Mouse (Mus musculus): ENCODE data around the gene Cpm. TPM values are rescaled to one million over a fixed set of nuclear protein-coding genes. Genes with fewer than 3 reads are reported as not detected.

The Cpm gene
- polyA plus RNA-seq, 1 experiment from 2014 or later: 3.7 TPM

- ATAC-seq (ENCODE audit: low FRiP score, low read depth): no peak
- Histone ChIP-seq H3K4me3 (no peak overlapping the region), H3K4me1 (no peaks in the 10 kb centered on the region), H3K4me2 (replicated peaks) (no peak overlapping the region), H3K9me3 (no peaks in the 10 kb centered on the region), H3K36me3 (no peaks in the 10 kb centered on the region), H3K9ac (replicated peaks) (no peak overlapping the region), H3K27ac (replicated peaks) (no peak overlapping the region), H3K27me3 (no peaks in the 10 kb centered on the region)
- WGBS: 89% methylated on average over 27 of the region's 27 CpGs
These were observed 10.0 kb upstream of the Cpm start for GRCm38 (mm10) chr10:117619041-117619861.

DNA sequence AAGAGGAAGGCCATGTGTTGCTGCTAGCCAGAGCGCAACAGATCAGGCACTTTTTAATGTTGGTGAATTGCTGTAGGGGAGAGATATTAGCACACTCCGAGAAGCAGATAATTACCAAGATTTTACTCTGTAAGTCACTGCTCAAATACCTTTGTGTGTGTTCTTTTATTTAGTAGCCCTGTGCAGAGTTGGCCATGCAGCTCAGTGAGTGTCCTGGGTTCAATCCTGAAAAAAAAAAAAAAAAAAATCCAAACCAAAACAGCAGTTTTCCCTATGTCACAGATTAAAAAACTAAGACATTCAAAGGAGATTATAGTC, 9.5 kb upstream of the Cpm start:
- Histone ChIP-seq H3K4me3 (no peak overlapping the region), H3K4me2 (replicated peaks) (no peak overlapping the region), H3K4me1 (no peaks in the 10 kb centered on the region), H3K27me3 (no peaks in the 10 kb centered on the region), H3K36me3 (no peaks in the 10 kb centered on the region), H3K27ac (replicated peaks) (no peak overlapping the region), H3K9ac (replicated peaks) (no peak overlapping the region), H3K9me3 (no peaks in the 10 kb centered on the region)
- WGBS: 85% methylated on average over 2 of the region's 2 CpGs
- ATAC-seq (ENCODE audit: low FRiP score, low read depth): no peak

DNA sequence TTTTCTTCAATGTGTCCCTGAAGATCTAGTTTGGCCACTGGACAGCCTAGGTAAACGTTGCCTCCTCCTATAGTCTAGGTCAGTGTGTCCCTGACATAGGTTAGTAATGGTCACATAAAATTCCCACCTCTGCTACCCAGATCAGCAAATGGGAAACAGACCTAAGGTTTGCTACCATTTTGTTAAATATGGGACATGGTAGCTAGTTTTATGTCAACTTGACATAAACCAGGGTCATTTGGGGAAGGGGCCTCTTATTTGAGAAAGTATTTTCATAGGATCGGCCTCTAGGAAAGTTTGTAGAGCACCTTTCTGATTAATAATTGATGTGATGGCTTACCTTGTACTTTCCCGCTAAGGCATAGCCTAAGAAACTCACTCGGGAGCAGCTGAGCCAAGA, 8.8 kb upstream of the Cpm start:
- Histone ChIP-seq H3K9me3 (no peaks in the 10 kb centered on the region), H3K4me3 (no peak overlapping the region), H3K9ac (replicated peaks) (no peak overlapping the region), H3K4me2 (replicated peaks) (no peak overlapping the region), H3K4me1 (no peaks in the 10 kb centered on the region), H3K27me3 (0 out of 2 replicates have a peak, but pooled peaks cover 3% of the 10 kb centered on the region), H3K27ac (replicated peaks) (no peak overlapping the region), H3K36me3 (no peaks in the 10 kb centered on the region)
- WGBS: 94% methylated on average over 4 of the region's 4 CpGs
- no peak for ATAC-seq (ENCODE audit: low FRiP score, low read depth)

- no peaks in the 10 kb centered on the region for H3K9me3 ChIP-seq
- WGBS: 83% methylated on average over 3 of the region's 3 CpGs
These were observed 8.3 kb upstream of the Cpm start for GRCm38 (mm10) chr10:117620934-117621501.

DNA sequence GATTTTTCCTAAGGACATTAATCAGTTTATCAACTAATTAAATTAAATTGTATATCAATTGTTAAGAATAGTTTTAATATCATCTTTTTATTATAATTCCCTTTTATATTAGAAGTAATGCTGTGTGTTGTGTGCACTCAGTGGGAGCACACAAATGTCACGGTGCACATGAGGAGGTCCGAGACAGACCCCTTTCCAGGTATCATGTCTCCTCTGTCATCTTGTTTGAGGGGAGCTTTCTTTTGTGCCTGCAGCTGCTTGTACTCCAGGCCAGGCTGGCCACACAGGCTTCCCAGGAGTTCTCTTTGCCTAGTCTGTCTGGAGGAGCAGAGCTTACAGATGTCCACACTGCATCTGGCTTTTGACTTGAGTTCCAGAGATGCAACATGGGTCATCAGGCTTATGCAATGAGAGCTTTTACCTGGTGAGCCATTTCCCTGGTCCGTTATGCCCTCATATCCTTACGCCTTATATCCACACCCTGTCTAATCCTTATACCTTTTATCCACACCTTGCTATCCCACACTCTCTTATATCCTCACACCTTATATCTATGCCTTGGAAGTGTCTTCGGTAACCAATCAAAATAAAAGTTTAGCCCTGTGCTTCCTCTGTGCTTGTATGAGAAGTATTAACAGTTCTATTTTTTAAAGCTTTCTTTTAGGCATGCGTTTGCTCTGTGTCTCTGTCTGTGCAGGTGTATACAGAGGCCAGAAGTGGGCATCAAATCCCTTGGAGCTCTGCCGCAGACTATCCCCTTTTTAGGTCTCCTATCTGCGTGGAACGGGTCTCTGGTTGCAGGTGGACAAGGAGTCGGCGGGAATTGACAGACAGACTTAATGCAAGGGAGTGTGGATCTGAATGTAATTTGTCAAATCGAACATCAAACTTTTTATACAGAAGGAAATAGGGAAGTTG, 7.4 kb upstream of the Cpm start:
- Histone ChIP-seq H3K4me1 (no peaks in the 10 kb centered on the region), H3K27me3 (peaks cover 8% of the 10 kb centered on the region), H3K27ac (replicated peaks) (no peak overlapping the region), H3K36me3 (no peaks in the 10 kb centered on the region), H3K9me3 (no peaks in the 10 kb centered on the region), H3K4me3 (no peak overlapping the region), H3K4me2 (replicated peaks) (no peak overlapping the region), H3K9ac (replicated peaks) (no peak overlapping the region)
- WGBS: 94% methylated on average over 12 of the region's 12 CpGs
- ATAC-seq (ENCODE audit: low FRiP score, low read depth): no peak

More at GRCm38 (mm10) chr10:117620934-117621501, 8.3 kb upstream of the Cpm start:
- no peak overlapping the region for H3K4me2 ChIP-seq (replicated peaks)
- peaks cover 3% of the 10 kb centered on the region; the same call in 1 of the 2 replicates for H3K27me3 ChIP-seq
- H3K9ac ChIP-seq (replicated peaks): no peak overlapping the region
- no peak for ATAC-seq (ENCODE audit: low FRiP score, low read depth)
- no peaks in the 10 kb centered on the region for H3K36me3 ChIP-seq
- no peak overlapping the region for H3K4me3 ChIP-seq
- H3K4me1 ChIP-seq: no peaks in the 10 kb centered on the region
- no peak overlapping the region for H3K27ac ChIP-seq (replicated peaks)

DNA sequence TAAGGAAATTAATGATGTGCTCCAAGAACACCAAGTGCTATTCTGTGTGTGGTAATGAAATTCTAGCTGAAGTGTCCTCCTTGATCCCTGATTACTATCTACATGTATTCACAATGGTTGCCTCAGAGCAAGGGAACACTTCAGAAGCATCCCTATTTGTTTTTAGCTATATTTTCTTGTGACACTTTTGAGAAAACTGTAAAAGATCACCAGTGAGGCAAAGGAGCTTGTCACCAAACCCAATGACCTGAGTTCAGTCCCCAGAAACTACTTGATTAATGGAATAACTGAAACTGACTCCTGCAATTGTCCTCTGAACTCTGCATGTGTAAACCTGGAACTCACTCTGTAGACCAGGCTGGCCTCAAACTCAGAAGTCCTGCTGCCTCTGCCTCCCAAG, 5.9 kb upstream of the Cpm start:
- no peak for ATAC-seq (ENCODE audit: low FRiP score, low read depth)
- Histone ChIP-seq H3K4me3 (no peak overlapping the region), H3K27me3 (peaks cover 23% of the 10 kb centered on the region), H3K4me2 (replicated peaks) (no peak overlapping the region), H3K27ac (replicated peaks) (no peak overlapping the region), H3K4me1 (no peaks in the 10 kb centered on the region), H3K36me3 (no peaks in the 10 kb centered on the region), H3K9me3 (no peaks in the 10 kb centered on the region), H3K9ac (replicated peaks) (no peak overlapping the region)

DNA sequence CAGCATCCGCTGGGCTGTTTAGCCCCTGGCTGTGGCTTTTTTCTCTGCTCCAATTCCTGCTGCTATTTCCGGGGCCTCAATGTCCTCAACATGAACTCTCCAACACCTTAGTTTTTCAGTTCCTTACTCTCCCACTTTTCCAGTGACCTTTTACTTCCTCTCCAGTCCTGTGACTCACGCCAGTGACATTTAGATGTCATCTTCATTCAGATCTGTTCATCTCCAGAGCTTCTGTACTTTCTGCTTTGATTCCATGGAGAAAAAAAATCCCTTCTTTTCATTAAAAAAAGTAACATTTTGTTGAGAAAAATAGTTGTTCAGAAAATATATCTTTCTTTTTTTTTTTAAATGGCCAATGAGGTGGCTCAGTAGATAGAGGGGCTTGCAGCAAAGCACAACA, 5.1 kb upstream of the Cpm start:
- Histone ChIP-seq H3K4me2 (replicated peaks) (no peak overlapping the region), H3K9ac (replicated peaks) (no peak overlapping the region), H3K9me3 (no peaks in the 10 kb centered on the region), H3K4me1 (peaks cover 5% of the 10 kb centered on the region; the same call in 1 of the 2 replicates), H3K27me3 (peaks cover 31% of the 10 kb centered on the region), H3K36me3 (no peaks in the 10 kb centered on the region), H3K4me3 (no peak overlapping the region), H3K27ac (replicated peaks) (no peak overlapping the region)
- ATAC-seq (ENCODE audit: low FRiP score, low read depth): no peak
- WGBS: 71% methylated on average over 2 of the region's 3 CpGs

DNA sequence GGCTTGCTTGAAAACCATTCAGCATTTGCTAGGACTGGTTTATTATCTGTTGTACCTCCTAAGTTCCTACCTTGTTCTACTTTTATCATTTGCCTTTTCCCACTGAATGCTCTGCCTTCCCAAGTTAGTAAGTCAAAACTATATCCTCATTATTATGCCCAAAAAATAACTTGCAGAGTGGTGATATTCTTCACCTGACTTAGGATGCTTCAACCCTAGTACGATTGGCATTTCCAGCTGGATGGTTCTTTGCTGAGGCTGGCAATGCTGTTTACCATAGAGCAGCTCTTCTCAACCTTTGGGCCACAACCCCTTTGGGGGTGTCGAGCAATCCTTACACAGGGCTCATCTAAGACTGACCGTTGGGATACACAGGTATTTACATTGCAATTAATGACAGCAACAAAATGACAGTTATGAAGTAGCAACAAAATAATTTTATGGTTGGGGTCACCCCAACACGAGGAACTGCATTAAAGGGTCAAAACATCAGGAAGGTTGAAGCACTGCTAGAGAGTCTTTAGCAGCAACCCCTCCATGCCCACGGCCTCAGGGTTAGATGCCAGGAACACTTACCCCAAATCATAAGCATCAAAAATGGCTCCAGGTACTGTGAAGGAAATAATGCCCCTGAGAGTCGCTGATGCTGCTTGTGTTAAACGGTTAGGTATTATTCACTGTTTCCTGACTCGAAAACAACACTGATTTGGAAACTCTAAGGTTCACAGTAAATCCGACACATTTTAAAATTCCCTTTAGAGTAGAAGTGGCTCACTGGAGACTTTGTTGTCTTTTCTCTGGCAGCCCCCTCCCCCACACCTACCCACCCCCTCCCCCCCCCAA, 4.4 kb upstream of the Cpm start:
- Histone ChIP-seq H3K27ac (replicated peaks) (no peak overlapping the region), H3K36me3 (no peaks in the 10 kb centered on the region), H3K4me3 (no peak overlapping the region), H3K27me3 (peaks cover 38% of the 10 kb centered on the region), H3K4me2 (replicated peaks) (no peak overlapping the region), H3K9me3 (no peaks in the 10 kb centered on the region), H3K4me1 (peaks cover 11% of the 10 kb centered on the region), H3K9ac (replicated peaks) (no peak overlapping the region)
- 75% methylated on average over 9 of the region's 9 CpGs for WGBS
- no peak for ATAC-seq (ENCODE audit: low FRiP score, low read depth)

DNA sequence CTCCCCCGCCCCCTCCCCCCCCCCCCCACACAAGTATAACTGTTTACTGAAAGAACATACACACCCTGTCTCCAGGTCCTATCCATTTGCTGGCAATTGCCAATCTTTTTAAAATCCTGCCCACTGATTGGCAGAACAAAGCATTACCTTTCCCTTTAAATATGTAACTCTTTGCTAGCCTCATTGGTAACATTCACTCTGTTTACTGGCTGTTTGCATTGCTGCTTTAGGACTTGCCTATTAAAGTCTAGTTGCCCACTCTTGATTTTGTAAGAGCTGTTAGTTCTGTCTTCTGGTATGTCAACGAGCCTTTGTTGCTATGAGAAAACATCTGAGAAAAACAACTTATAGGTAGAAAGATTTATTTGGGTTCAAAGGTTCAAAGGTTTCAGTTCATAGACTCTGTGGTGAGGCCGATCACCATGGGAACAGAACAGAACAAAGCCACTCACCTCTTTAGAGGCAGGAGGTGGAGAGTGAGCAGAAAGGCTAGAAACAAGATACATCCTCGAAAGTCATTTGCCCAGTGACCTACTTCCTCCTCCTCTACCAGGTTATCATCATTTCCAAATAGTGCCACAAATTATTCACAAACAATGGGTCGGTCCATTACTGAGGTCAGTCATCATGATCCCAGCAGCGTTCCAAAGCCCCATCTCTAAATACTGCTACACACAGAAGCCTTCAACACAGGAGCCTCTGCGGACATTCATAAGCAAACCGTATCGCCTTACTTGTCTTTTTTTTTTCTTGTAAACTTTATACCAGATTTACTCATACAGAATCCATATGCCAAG, 3.6 kb upstream of the Cpm start:
- no peak overlapping the region for H3K4me2 ChIP-seq (replicated peaks)

DNA sequence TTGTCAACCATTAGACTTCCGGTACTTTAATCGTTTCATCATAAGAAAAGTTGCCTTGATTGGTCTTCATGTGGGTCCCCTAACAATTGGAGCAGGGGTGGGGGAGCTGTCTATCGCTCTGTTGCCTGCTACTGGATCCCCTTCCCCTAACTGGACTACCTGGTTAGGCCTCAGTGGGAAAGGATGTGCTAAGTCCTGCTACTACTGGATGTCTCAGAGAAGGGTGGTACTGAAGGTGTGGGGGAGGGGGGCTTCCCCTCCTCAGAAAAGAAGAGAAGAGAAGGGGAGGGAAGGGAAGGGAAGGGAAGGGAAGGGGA, 3.0 kb upstream of the Cpm start:
- peaks cover 13% of the 10 kb centered on the region for H3K4me1 ChIP-seq
- H3K9me3 ChIP-seq: no peaks in the 10 kb centered on the region
- 86% methylated on average over 3 of the region's 3 CpGs for WGBS

More for the DNA sequence above, 3.6 kb upstream of the Cpm start:
- Histone ChIP-seq H3K27me3 (peaks cover 46% of the 10 kb centered on the region), H3K9me3 (no peaks in the 10 kb centered on the region), H3K27ac (replicated peaks) (no peak overlapping the region), H3K9ac (replicated peaks) (no peak overlapping the region), H3K4me1 (peaks cover 13% of the 10 kb centered on the region), H3K36me3 (no peaks in the 10 kb centered on the region), H3K4me3 (no peak overlapping the region)
- 72% methylated on average over 8 of the region's 9 CpGs for whole genome bisulfite sequencing
- ATAC-seq (ENCODE audit: low FRiP score, low read depth): no peak

More for the DNA sequence above, 3.0 kb upstream of the Cpm start:
- Histone ChIP-seq H3K4me3 (no peak overlapping the region), H3K27ac (replicated peaks) (no peak overlapping the region), H3K9ac (replicated peaks) (no peak overlapping the region), H3K4me2 (replicated peaks) (no peak overlapping the region), H3K27me3 (peaks cover 51% of the 10 kb centered on the region), H3K36me3 (no peaks in the 10 kb centered on the region)
- no peak for ATAC-seq (ENCODE audit: low FRiP score, low read depth)

Data from midbrain, embryonic 12.5 days (tissue).